Mouse (Mus musculus): ENCODE measurements around the gene Pank2. TPM values are rescaled to one million over a fixed set of nuclear protein-coding genes. Genes with fewer than 3 reads are reported as not detected.

Pank2 gene
- 12.2 and 23.2 TPM in 2 replicates for polyA plus RNA-seq (2012; rRNA removed; ENCODE audit: low replicate concordance)

DNA sequence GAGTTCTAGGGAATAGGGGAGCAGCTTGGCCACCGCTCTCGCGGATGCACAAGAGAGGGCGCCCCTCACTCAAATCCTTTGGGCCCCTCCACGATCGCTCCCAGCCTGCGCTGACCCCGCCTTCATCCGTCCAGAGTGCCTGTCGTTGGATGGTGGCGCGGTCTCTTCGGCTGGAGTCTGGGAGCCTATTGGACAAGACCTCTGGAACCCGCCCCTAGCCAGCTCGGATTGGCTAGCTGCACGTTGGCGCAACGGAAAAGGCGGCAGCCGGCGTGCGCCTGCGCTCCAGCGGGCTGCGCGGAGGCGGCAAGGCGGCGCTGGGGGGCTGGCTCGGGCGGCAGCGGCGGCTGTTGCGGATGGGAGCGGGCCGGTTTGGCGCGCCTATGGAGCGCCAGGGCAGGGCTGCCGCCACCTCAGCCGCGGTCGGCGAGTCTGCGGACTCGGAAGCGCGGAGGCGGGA, at the start of gene Pank2:
Gene Pank2, plus strand, starts transcription at position 283 of the 460 bp plus-strand sequence.

DNA sequence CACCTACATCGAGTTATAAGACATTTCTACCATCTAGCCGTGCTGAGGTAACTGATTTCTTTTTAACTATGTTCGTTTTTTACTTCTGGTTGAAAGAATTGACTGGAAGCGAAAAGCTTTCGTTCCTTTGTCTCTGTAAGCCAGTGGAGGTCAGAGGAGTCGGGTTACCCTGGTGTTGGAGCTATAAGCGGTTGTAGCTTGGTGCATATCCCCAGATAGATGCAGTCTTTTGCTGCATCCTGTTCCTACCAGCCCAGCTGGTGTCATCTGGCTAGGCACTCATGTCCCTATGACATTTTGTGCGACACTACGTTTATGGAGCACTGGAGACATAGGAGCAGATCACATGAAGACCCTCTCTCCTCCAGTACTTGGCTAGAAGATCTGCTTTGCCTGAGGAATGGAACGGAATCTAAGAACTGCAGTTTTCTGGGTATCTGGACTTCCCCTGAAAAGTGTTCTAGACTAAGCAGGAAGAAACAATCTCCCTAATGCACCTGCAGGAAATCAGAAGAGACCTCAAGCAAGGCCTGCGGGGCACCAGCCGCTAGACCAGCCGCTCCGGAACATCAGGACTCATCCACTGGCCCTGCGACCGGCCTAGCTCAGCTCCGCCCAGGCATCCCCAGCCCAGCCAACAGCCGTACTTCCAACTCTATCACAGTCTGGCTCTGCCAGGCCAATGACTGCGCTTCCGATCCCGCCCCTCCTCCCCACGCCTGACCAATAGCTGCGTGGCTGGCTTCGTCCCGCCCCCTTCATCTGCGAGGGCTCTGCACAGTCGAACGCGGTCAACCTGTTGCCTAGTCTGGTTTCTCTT, 28.8 kb upstream of the Pank2 start, which contains the start of gene Mavs:
Gene Mavs, plus strand, starts transcription at position 757 of the 820 bp plus-strand sequence.

Other genes with a start within 250 kb of the Pank2 start
- 18.8 and 41.7 TPM in 2 replicates for gene Gfra4, start 219.4 kb upstream of the Pank2 start, polyA plus RNA-seq (2012; rRNA removed; ENCODE audit: low replicate concordance)
- 57.5 and 59.8 TPM in 2 replicates for gene Adam33, start 198.7 kb upstream of the Pank2 start, polyA plus RNA-seq (2012; rRNA removed; ENCODE audit: low replicate concordance)
- 77.4 and 78.3 TPM in 2 replicates for gene Siglec1, start 175.7 kb upstream of the Pank2 start, polyA plus RNA-seq (2012; rRNA removed; ENCODE audit: low replicate concordance)
- gene Hspa12b, start 135.2 kb upstream of the Pank2 start, polyA plus RNA-seq (2012; rRNA removed; ENCODE audit: low replicate concordance) = 21.6 and 30.2 TPM in 2 replicates
- gene Gm11037, start 129.0 kb upstream of the Pank2 start, polyA plus RNA-seq (2012; rRNA removed; ENCODE audit: low replicate concordance) = not detected in 2 replicates
- 364 and 527 TPM in 2 replicates for gene 1700037H04Rik, start 102.4 kb upstream of the Pank2 start, polyA plus RNA-seq (2012; rRNA removed; ENCODE audit: low replicate concordance)
- 72.4 and 117 TPM in 2 replicates for gene Cenpb, start 82.4 kb upstream of the Pank2 start, polyA plus RNA-seq (2012; rRNA removed; ENCODE audit: low replicate concordance)
- gene Cdc25b, start 75.5 kb upstream of the Pank2 start, polyA plus RNA-seq (2012; rRNA removed; ENCODE audit: low replicate concordance) = 32.2 and 37.6 TPM in 2 replicates
- 6.2 and 6.9 TPM in 2 replicates for gene Spef1, start 75.2 kb upstream of the Pank2 start, polyA plus RNA-seq (2012; rRNA removed; ENCODE audit: low replicate concordance)
- gene Ap5s1, start 55.4 kb upstream of the Pank2 start, polyA plus RNA-seq (2012; rRNA removed; ENCODE audit: low replicate concordance) = 60.5 and 75.8 TPM in 2 replicates
- gene Mavs, start 28.4 kb upstream of the Pank2 start, polyA plus RNA-seq (2012; rRNA removed; ENCODE audit: low replicate concordance) = 77.5 and 135 TPM in 2 replicates
- 4.7 and 9.1 TPM in 2 replicates for gene Rnf24, start 90.4 kb downstream of the Pank2 start, polyA plus RNA-seq (2012; rRNA removed; ENCODE audit: low replicate concordance)
- gene Smox, start 229.0 kb downstream of the Pank2 start, polyA plus RNA-seq (2012; rRNA removed; ENCODE audit: low replicate concordance) = 22.3 and 25.6 TPM in 2 replicates

Data from mammary gland, adult 2 months (tissue).